Mouse (Mus musculus): ENCODE measurements around the gene Gpc6.
"Not testable (repeated sequence)": the region's sequence is repeated elsewhere in the genome, so short reads cannot be mapped to it uniquely, and the experiment has no call there.

Gpc6 gene

GRCm38 (mm10) chr14:117446675-117447231 is 521.6 kb downstream of the Gpc6 start:
- DNase-seq (ENCODE audit: low read depth, low spot score), result not testable (repeated sequence)

- no peak for DNase-seq (ENCODE audit: low read depth, low spot score)
Measured at GRCm38 (mm10) chr14:117451391-117451991, 526.4 kb downstream of the Gpc6 start.

- DNase-seq (ENCODE audit: low read depth, low spot score), result no peak
Measured at GRCm38 (mm10) chr14:117452150-117452549, 527.0 kb downstream of the Gpc6 start.

- no peak for DNase-seq (ENCODE audit: low read depth, low spot score)
Measured at GRCm38 (mm10) chr14:117473378-117473777, 548.3 kb downstream of the Gpc6 start.

- DNase-seq (ENCODE audit: low read depth, low spot score), result no peak
Measured at GRCm38 (mm10) chr14:117478879-117479278, 553.8 kb downstream of the Gpc6 start.

GRCm38 (mm10) chr14:117487161-117487754 is 562.1 kb downstream of the Gpc6 start:
- no peak for DNase-seq (ENCODE audit: low read depth, low spot score)

GRCm38 (mm10) chr14:117490469-117490868 is 565.4 kb downstream of the Gpc6 start:
- DNase-seq (ENCODE audit: low read depth, low spot score), result no peak

GRCm38 (mm10) chr14:117495118-117495517 is 570.0 kb downstream of the Gpc6 start:
- no peak for DNase-seq (ENCODE audit: low read depth, low spot score)

GRCm38 (mm10) chr14:117498785-117499184 is 573.7 kb downstream of the Gpc6 start:
- DNase-seq (ENCODE audit: low read depth, low spot score), result no peak

GRCm38 (mm10) chr14:117499354-117499753 is 574.2 kb downstream of the Gpc6 start:
- no peak for DNase-seq (ENCODE audit: low read depth, low spot score)

- DNase-seq (ENCODE audit: low read depth, low spot score), result no peak
Measured at GRCm38 (mm10) chr14:117514829-117515228, 589.7 kb downstream of the Gpc6 start.

GRCm38 (mm10) chr14:117519574-117519973 is 594.5 kb downstream of the Gpc6 start:
- peak; percentile 21 for DNase-seq (ENCODE audit: low read depth, low spot score)

- no peak for DNase-seq (ENCODE audit: low read depth, low spot score)
Measured at GRCm38 (mm10) chr14:117520706-117521105, 595.6 kb downstream of the Gpc6 start.

- no peak for DNase-seq (ENCODE audit: low read depth, low spot score)
Measured at GRCm38 (mm10) chr14:117525133-117525532, 600.0 kb downstream of the Gpc6 start.

GRCm38 (mm10) chr14:117527053-117527452 is 601.9 kb downstream of the Gpc6 start:
- DNase-seq (ENCODE audit: low read depth, low spot score), result no peak

GRCm38 (mm10) chr14:117529439-117529838 is 604.3 kb downstream of the Gpc6 start:
- DNase-seq (ENCODE audit: low read depth, low spot score), result no peak

GRCm38 (mm10) chr14:117552776-117553175 is 627.7 kb downstream of the Gpc6 start:
- DNase-seq (ENCODE audit: low read depth, low spot score), result no peak

GRCm38 (mm10) chr14:117556715-117557320 is 631.7 kb downstream of the Gpc6 start:
- DNase-seq (ENCODE audit: low read depth, low spot score), result no peak

- DNase-seq (ENCODE audit: low read depth, low spot score), result no peak
Measured at GRCm38 (mm10) chr14:117562146-117562545, 637.0 kb downstream of the Gpc6 start.

- DNase-seq (ENCODE audit: low read depth, low spot score), result no peak
Measured at GRCm38 (mm10) chr14:117569278-117569677, 644.2 kb downstream of the Gpc6 start.

- peak; percentile 16 for DNase-seq (ENCODE audit: low read depth, low spot score)
Measured at GRCm38 (mm10) chr14:117572213-117572612, 647.1 kb downstream of the Gpc6 start.

- no peak for DNase-seq (ENCODE audit: low read depth, low spot score)
Measured at GRCm38 (mm10) chr14:117574216-117574615, 649.1 kb downstream of the Gpc6 start.

- no peak for DNase-seq (ENCODE audit: low read depth, low spot score)
Measured at GRCm38 (mm10) chr14:117581740-117582139, 656.6 kb downstream of the Gpc6 start.
